Mouse (Mus musculus) erythroblast, embryonic 14.5 days (primary cell): ENCODE measurements around the gene Ergic2.

Source experiments
- GATA1 ChIP-seq: IDR thresholded peaks from 2 replicates; pipeline ENCODE4 v1.6.1; 2012; ENCODE audit warnings: low read length, inconsistent platforms, mixed read lengths
- TAL1 ChIP-seq: IDR thresholded peaks from 3 replicates; pipeline ENCODE4 v1.6.1; 2012; ENCODE audit warnings: low read length, inconsistent platforms, mixed read lengths

DNA sequence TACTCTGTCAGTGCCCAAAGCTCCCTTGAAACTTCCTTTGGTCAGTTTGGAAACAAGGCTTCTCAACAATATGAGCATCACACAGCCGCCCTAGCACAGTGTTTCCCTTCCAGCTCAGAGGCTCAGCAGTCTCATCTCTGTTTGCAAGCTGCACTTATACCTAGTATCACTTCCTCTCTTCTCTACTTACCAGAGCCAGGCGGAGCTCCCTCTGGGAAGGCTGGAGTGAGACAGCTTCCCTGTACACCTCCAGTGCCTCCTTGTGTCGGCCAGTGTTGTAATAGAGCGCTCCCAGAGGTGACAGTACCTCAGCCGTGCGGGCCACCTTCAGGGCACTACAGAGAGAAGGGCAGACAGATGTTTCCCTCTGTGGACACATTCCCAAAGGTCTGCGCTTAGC is 34.4 kb upstream of the Ergic2 start:
- TF ChIP-seq GATA1 = no peak
- no peak for TF ChIP-seq TAL1
